Mouse (Mus musculus) myocyte (in vitro differentiated cells): ENCODE data around the gene Slc22a28. TPM values are rescaled to one million over a fixed set of nuclear protein-coding genes. Genes with fewer than 3 reads are reported as not detected.
"Not testable (repeated sequence)": the region's sequence is repeated elsewhere in the genome, so short reads cannot be mapped to it uniquely, and the experiment has no call there.

Experiments used
- H3K27me3 ChIP-seq: one replicate; pipeline ENCODE4 v1.6.1; 2011; ENCODE audit not compliant: control insufficient read depth, insufficient read depth, insufficient read length
- H3K36me3 ChIP-seq: one replicate; pipeline ENCODE4 v1.6.1; 2011; ENCODE audit not compliant: control insufficient read depth, insufficient read depth
- H3K4me2 ChIP-seq: one replicate; pipeline ENCODE4 v1.6.1; 2011; ENCODE audit warnings: low read depth, control low read depth
- H3K4me3 ChIP-seq: one replicate; pipeline ENCODE4 v1.5.1; 2011; ENCODE audit warnings: mild to moderate bottlenecking, control low read depth, moderate library complexity
- H3K79me2 ChIP-seq: one replicate; pipeline ENCODE4 v1.6.1; 2011; ENCODE audit not compliant: control insufficient read depth, insufficient read depth
- H3ac ChIP-seq: one replicate; pipeline ENCODE4 v1.6.1; 2011; ENCODE audit not compliant: control insufficient read depth, insufficient read length
- E2F4 ChIP-seq: IDR thresholded peaks from one replicate; pipeline ENCODE4 v1.6.1; 2011; ENCODE audit warnings: mild to moderate bottlenecking, control low read depth, moderate library complexity; ENCODE audit not compliant: insufficient read depth
- MAX ChIP-seq: IDR thresholded peaks from one replicate; pipeline ENCODE4 v1.6.1; 2011; ENCODE audit warnings: low read depth, mild to moderate bottlenecking, control low read depth
- MYOG ChIP-seq, 3 experiments: IDR thresholded peaks; one replicate each; pipeline ENCODE4 v1.6.1; 2011; ENCODE audit warnings: control low read depth in 2 of 3, low read depth in 2 of 3, mild to moderate bottlenecking in 2 of 3; ENCODE audit not compliant: insufficient read length in 2 of 3, control insufficient read depth in 1 of 3, insufficient read depth in 1 of 3
- POLR2A ChIP-seq: IDR thresholded peaks from one replicate; pipeline ENCODE4 v1.6.1; 2011; ENCODE audit warnings: low read depth, mild to moderate bottlenecking, control low read depth, moderate library complexity; ENCODE audit not compliant: insufficient read length
- REST ChIP-seq: IDR thresholded peaks from one replicate; pipeline ENCODE4 v1.6.1; 2011; ENCODE audit warnings: mild to moderate bottlenecking, control low read depth, moderate library complexity; ENCODE audit not compliant: insufficient read depth, insufficient read length
- SRF ChIP-seq: IDR thresholded peaks from one replicate; pipeline ENCODE4 v1.6.1; 2011; ENCODE audit warnings: low read depth; ENCODE audit not compliant: control insufficient read depth, insufficient read length
- USF1 ChIP-seq: IDR thresholded peaks from one replicate; pipeline ENCODE4 v1.6.1; 2011; ENCODE audit warnings: low read depth, mild to moderate bottlenecking, control low read depth, moderate library complexity
- polyA plus RNA-seq: library from polyadenylated mRNA; unstranded; fragments of >200 nt; fragmentation: generic; extraction: Trizol; gene quantifications from one replicate; pipeline ENCODE4 v1.2.1, GENCODE M21; 2012; ENCODE audit warnings: missing spikeins

Gene Slc22a28
- not detected for polyA plus RNA-seq

DNA sequence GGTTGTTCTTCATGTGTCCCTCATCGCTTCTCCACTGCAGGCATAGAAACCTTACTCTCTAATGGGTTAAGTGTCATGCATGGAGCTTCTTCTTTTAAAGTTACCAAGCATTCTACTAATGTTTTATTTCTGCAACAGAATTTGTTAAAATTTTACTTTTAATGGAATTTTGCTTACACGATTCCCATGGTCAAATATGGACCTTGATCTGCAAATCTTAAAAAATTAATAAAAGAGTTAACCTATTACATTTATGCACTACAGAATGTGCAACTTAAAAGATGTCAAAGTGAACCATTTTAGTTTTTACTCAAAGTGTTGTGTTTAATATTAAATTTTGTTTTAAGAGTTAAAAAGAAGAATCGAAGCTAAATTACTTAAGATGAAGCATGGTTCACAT, at the start of gene Slc22a28:
Gene Slc22a28, minus strand, starts transcription at position 102 of the 400 bp plus-strand sequence.
- not testable (repeated sequence) for H3ac ChIP-seq, H3K36me3 ChIP-seq, H3K27me3 ChIP-seq, H3K4me2 ChIP-seq, H3K4me3 ChIP-seq, H3K79me2 ChIP-seq

DNA sequence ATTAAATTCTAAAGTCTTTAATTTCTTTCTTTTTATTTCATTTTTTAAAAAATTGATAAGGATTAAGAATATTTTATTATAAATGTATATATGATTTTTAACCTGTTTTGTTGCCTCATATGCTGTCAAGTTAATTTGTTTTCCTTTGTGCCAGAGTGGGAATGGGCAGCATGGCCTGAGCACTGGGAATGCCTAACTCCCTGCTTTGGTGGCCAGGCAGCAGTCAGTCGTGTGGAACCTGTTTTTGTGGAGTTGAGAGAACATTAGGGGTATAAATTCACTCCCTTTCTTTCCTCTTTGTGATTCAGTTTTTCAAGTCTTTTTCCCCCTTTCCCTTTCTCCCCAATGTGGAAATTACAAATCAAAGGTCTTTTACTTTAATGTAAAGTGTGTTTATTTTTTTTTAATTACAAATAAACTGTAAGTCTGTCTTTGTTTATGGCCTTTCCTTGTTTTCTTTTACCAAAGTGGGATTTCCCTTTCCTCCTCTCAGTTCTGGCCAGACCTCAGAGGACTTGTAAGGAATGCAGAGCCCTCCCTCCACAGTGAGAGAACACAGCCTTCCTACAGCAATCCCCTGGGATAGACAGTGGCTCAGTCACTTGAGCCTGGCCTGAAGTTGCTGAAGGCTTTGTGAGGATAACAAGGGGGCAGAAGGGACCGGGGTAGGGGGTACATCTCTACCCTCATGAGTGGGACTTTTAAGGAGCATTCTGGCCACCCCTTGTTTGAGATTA, 17.2 kb upstream of the Slc22a28 start:
- Histone ChIP-seq H3K79me2 (no peaks in the 10 kb centered on the region), H3K27me3 (no peaks in the 10 kb centered on the region), H3K4me2 (no peak overlapping the region), H3ac (no peak overlapping the region), H3K36me3 (no peaks in the 10 kb centered on the region), H3K4me3 (no peak overlapping the region)
- TF ChIP-seq POLR2A (no peak), MYOG (IDR thresholded peaks at IDR 0.05; ENCODE audit: control insufficient read depth in 1 of 3, insufficient read depth in 1 of 3, insufficient read length in 2 of 3, low read depth in 2 of 3) (no peak), SRF (no peak), USF1 (no peak), E2F4 (no peak), MAX (no peak)

DNA sequence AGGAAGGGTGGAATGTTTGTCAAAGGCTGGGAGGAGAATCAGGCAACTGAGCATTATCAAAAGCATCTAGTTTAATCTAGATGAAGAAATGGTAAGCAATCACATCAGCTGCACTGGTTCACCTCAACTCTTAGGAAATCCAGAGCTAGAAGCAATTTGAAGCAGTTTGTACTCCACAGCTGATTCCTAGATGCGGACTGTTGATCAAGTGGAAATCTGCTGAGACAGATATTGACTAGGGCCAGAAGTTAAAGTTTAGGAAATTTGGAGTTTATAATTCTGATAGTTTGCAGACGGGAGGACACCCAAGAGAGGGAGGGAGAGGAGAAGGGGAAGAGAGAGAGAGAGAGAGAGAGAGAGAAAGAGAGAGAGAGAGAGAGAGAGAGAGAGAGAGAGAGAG, 10.9 kb upstream of the Slc22a28 start:
- not testable (repeated sequence) for H3K79me2 ChIP-seq, H3K4me3 ChIP-seq, H3K4me2 ChIP-seq, H3K27me3 ChIP-seq, H3K36me3 ChIP-seq, H3ac ChIP-seq

DNA sequence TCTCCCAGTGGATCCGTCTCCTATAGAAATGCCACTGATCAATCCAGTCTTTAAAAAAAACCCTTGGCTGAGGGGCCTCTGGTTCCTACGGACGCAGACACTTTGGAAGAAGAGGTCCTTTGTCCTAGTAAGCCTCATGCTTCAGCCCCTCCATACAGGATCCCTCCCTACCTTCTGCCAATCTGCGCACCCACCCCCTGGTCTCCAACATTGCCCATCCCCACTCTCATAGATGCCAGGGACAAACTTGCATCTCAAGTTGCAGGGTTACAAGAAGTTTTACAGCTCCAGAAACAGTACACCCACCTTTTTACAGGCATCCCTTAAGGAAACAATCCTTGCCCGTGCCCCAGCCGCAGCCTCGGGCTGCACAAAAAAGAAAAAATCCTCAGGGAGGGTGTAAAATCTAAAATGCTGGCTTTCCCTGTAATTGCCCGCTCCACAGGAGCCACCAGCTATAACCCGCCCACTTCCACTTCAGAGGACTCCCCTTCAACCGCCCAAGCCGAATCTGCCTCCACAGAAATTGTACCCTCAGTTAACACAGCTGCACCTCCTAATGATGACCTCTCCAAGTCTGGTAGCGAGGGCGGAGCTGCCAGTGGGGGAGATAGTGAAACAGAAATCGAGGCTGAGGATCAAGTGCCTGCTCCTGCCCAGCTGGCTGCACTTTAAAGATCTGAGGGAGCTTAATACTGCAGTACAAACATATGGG, 2.5 kb upstream of the Slc22a28 start:
- not testable (repeated sequence) for H3ac ChIP-seq, H3K36me3 ChIP-seq

DNA sequence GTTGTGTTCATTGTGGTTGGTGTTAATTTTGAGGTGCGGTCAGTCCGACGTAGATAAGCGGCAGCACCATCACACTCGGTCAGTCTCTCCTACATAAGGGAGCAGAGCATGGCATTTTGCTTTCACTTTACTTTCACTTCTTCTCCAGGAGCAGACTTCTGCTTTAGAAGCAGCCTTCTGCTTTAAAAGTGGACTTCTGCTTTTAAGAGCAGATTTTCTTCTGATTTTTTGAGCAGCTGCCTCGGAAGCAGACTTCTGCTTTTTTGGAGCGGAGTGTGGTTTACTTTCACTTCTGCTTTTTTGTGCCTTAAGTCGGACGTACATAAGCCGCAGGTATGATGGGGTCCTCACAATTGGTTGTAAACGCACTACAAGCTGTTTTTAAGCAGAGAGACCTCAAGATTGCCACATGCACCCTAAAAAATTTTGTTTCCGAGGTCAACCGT, 111.9 kb downstream of the Slc22a28 start:
- H3K27me3 ChIP-seq, result no peaks in the 10 kb centered on the region
- no peaks in the 10 kb centered on the region for H3K79me2 ChIP-seq
- H3K36me3 ChIP-seq, result no peaks in the 10 kb centered on the region
- peak overlapping the region; percentile 6 for H3K4me3 ChIP-seq
- no peak for TF ChIP-seq REST
- no peak for TF ChIP-seq E2F4
- peak overlapping the region; percentile 59 for H3K4me2 ChIP-seq
- H3ac ChIP-seq, result no peak overlapping the region

More for the DNA sequence above, 2.5 kb upstream of the Slc22a28 start:
- not testable (repeated sequence) for H3K79me2 ChIP-seq, H3K4me3 ChIP-seq, H3K4me2 ChIP-seq, H3K27me3 ChIP-seq

DNA sequence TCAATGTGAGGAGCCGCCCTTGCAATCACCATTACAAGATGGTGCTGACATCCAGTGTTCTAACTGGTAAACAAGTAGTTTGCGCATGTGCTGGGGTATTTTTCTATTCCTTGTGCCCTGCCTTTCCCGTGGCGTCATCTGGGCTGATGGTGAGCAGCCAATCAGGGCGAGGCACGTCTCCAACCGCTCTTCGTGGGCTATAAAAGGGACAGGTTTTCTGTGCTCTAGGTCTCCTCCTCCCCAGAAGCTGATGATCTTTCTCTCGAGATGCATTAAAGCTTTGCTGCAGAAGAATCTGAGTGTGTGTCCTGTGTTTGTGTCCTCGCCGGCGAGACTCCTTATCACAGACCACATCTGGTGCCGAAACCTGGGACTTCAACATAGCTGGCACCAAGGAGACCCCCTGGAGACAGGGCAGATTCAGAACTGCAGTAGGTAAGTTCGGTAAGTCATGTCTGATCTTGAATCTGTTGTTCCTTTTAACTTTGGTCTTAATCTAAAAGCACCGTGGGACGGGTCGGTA, 112.4 kb downstream of the Slc22a28 start:
- H3ac ChIP-seq, H3K36me3 ChIP-seq, H3K79me2 ChIP-seq, H3K27me3 ChIP-seq: not testable (repeated sequence)
- peak overlapping the region; percentile 6 for H3K4me3 ChIP-seq
- peak overlapping the region; percentile 59 for H3K4me2 ChIP-seq

DNA sequence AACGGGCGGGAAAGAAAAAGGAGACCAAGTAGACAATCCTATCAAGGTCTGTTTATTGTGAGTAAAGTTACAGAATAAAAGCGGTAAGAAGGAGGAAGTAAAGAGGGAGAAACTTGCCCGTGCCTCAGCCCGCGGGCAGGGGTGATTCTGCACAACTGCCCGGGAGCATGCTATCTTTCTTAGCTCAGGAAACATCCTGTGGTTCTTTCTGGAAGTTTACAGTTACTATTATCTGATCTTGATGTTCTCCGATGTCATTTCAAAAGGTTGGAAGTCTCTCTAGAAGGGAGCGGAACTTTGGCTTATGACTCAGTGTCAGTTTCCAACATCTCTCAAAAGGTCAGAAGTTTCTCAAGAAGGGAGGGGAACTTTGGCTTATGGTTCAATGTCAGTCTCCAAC, 113.2 kb downstream of the Slc22a28 start:
- H3K4me2 ChIP-seq, H3K36me3 ChIP-seq, H3K4me3 ChIP-seq, H3K27me3 ChIP-seq, H3ac ChIP-seq, H3K79me2 ChIP-seq: not testable (repeated sequence)

Other genes with a start within 250 kb of the Slc22a28 start
- not detected for gene Slc22a27, start 166.0 kb downstream of the Slc22a28 start, polyA plus RNA-seq
- not detected for gene Slc22a29, start 86.9 kb upstream of the Slc22a28 start, polyA plus RNA-seq